Mouse (Mus musculus) left cerebral cortex, postnatal 36 days (tissue): Measurements from ENCODE around the gene Apoe. TPM values are rescaled to one million over a fixed set of nuclear protein-coding genes. Genes with fewer than 3 reads are reported as not detected.

Source experiments
- DNase-seq, 2 experiments: peaks; one replicate each; pipeline ENCODE4 v3.0.0; 2021 to 2022; ENCODE audit warnings: low spot score in 2 of 2, mixed read lengths in 1 of 2
- intact Hi-C: fragments of 180-260 bp; cut with DNase I; formaldehyde crosslinking; loops from one replicate; pipeline ENCODE4 v1.15.1; 2025
- total RNA-seq, 2 experiments: library from RNA; stranded (reverse); gene quantifications; 2 replicates each; pipeline ENCODE4 v1.2.3; 2021

Gene Apoe
- 1,000 to 10,000 TPM; 1,886 to 2,087 TPM for total RNA-seq

DNA sequence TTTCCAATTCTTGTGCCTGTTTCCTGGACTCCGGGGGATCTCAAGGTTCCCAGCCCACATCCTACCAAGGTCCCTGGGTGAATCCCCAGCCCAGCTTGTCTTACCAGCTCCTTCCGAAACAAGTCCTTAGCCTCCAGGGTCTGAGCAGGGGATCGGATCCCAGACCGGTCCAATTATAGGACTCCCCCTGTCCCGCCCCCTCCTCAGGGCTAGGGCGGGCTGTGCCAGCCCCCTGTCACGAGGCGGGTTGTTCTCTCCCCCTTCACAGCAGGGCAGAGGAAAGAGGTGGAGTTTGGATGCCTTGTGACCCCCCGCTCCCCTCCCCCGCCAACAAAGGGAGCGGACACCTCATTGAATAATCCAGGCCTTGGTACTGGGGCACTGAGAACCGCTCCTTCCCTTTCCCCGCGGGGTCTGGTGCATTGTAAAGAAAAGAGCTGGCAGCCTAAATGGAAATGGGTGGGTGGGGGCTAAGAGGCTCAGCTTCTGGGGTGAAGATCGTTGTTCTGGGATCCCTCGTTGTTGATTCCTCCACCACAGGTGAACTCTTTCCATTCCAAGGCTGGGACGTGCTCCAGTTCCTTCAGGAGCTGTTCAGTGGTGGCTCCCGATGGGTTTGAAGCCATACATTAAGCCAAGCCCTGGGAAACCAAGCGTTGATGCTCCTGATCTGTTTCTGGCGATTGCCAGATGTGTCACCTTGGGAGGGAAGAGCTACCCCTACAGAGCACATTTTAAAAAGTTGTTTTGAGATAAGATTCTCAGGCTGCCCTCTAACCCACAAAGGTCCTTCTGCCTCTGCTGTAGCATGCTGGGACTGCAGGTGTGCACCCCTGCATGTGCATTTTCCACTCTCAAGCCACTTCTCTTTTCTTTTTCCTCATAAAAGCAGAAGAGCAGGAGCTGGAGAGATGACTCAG is at the start of gene Apoe:
TSS of gene Apoe (minus strand) at position 282 of the 920 bp plus-strand sequence.
- intact Hi-C loops = no loop called here
- DNase-seq = peak; percentile 50 to 55

DNA sequence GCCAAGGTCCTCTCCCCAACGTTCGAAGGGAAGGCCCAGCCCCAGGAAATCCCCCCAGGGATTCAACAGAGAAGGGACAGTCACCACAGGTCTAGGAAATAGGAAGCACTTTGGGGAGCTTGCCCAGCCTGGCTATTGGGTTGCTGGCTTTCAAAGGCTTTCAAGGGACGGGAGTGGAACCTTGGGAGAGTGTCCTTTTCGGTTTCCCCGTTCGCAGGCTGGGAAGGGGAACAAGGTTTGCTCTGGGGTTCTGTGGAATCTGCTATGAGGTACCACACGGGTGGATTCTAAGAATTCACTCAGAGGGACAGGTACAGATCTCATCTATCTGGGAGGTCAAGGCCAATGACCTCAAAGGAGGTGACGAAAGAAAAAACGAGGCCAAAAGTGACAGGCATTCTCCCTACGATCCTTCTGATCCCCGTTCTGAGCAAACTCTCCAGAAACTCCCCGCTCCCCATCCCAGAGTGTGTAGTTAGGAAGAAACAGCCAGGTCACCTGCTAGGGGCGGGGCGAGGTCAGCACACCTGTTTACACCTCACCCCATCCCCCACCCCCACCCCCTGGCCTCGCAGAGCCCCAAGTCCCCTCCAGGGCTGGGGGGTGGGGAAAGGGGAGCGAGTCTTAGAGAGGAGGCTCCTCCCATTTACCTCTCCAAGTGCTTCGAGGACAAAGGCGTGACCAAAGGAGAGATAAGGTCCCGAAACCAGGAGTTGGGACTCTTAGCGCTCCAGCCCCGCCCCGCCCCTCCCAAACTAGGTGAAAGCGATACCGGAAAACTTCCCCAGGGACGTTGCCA is 48.6 kb upstream of the Apoe start:
- intact Hi-C loops = no loop called here
- no peak for DNase-seq

DNA sequence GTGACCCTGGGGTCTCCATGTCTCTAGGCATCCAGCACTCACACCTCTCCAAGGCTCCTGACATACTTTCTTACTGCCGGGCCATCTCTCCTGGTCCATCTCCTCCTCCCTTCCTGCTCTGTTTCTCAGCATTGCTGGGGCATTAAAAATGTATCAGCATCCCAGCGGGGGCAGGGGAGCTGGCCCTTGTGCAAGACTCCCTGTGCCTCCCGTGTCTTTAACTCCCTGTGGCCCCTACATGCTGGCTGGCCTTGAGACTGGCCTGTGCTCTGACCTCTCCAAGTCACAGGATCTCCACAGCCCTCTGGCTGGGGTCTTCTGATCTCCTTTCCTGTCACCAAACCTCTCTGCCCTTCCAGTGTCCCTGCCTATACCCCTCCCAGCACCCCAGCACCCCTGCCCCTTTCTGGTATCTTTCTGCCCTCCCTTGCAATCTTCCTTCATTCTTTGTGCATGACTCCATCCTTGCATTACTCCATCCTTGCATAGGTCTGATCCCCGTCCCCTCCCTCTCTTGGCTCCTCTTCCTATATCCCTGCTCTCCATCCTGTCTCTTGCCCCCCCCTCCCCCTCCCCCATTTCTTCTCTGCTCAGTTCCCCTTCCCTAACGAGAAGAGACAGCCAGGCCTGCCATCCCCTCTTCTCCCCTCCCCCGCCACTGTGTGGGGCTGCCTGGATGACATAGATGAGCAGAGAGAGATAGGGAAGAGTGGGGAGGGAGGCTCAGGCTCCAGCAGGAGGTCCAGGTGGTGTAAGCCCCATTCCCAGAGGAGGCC is 47.6 kb upstream of the Apoe start:
- intact Hi-C loops = no loop called here
- no peak for DNase-seq

DNA sequence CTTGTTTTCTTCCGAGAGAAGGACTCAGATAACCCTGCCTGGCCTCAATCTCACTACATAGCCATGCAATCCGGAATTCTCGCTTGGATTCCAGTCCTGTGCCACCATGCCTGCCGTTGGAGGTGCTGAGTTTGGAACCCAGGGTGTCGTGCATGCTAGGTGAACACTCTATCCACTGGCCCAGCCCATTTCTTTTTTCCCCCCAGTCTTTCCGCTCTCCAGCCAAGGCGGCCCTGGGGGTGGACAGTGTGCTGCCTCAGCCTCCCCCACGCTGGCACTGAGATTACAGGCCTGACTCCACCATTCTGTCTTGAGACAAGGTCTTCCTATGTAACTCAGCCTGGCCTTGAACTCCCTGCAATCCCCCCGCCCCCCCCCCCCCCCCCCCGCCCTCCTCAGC is 47.0 kb upstream of the Apoe start:
- DNase-seq = no peak
- intact Hi-C loops = no loop called here

DNA sequence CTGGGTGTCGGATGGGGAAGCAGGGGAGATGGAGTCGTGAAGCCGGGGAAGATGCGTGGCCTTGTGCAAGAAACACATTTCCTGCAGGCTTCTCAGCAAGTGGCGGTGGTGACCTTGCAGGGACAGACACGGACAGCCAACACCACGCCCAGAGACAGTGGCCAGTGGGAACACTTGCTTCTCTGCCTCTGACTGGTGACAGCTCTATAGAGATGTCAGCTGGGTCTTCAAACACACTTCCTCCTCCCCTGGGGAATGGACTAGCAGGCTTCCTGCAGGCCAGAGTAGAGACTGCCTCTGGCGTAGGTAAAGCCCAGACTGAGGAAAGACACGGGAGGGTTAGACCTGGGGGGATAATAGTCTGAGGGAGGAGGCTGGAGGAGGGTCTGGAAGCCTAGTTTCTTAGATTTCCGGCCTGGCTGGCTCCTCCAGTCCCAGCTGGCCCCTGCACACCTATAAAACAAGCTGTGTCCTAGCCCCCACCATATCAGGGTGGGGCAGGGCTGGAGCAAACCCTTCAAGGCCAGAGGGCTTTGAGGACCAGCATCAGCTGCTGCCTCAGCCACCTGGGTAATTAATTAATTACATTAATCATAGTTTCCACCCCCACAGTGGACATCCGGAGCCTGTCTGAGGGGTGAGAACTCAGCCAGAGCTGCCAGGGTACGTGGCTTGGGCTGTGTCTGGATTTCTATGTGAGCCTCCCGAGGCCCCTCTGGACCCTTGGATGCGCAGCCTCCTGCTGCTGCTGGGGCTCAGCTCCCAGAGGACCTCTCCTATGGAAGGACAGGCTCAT is 45.8 kb upstream of the Apoe start:
- intact Hi-C loops = no loop called here
- no peak for DNase-seq

DNA sequence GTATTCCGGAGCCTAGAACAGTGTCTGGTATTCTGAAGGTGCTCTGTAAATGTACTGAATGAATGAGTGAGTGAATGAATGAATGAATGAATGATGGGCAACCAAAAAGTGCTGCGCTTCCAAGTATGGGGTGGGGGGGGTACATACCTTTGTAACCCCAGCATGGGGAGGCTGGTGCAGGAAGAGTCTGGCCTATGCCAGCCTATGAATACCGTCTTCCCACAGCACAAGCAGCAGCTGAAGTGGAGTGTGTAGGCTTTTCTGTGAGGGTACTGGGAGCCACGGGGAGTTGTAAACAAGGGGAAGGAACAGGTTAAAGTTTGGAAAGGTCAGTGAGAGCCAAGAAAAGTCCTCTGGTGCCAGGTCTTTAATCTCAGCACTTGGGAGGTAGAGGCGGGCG is 44.8 kb upstream of the Apoe start:
- intact Hi-C loops = no loop called here
- DNase-seq = no peak

DNA sequence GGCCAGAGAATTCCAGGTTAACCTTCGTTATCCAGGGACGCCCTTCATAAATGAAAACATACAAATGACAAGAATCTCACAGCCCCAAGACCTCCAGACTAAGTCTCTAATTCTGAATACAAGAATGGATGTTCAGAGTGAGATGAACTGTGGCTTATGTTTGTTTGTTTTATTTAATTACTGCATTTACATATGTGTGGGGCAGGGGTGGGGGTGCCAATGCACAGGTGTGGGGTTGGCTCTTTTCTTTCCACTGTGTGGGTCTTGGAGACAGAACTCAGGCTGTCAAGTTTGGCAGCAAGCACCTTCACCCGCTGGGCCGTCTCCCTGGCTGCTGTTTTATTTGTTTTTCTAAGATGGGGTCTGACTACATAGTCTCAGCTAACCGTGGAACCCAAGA is 43.5 kb upstream of the Apoe start:
- intact Hi-C loops = no loop called here

DNA sequence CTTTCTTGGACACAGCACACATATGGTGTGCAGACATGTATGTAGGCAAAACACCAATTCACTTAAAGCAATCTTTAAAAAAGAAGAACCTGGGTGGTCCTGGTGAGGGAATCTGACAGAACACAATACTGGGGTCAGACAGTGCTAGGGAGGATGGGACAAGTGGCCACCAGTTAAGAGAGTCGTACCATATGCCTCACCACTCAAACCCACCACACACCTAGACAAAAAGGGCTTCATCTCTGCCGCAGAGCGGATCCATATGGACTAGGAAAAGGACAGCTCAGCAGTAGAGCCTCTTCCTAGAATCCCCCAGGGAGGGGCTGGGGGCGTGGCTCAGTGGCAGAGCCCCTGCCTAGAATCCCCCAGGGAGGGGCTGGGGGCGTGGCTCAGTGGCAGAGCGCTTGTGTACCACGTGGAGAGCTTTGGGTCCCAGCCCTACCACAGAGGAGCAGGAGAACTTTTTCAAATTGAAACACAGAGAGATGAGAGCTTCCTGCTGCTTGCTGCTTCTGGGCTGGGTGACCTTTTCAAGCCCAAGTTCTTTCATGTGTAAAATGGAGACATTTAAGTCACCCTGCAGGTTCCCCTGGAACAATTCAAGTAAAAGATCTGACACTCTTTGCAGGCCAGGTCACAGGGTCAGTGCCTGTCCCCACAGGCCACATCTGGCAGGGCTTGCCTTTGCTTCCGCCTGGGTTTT is 42.5 kb upstream of the Apoe start:
- intact Hi-C loops = no loop called here
- no peak for DNase-seq

More for the DNA sequence above, 43.5 kb upstream of the Apoe start:
- DNase-seq = no peak

DNA sequence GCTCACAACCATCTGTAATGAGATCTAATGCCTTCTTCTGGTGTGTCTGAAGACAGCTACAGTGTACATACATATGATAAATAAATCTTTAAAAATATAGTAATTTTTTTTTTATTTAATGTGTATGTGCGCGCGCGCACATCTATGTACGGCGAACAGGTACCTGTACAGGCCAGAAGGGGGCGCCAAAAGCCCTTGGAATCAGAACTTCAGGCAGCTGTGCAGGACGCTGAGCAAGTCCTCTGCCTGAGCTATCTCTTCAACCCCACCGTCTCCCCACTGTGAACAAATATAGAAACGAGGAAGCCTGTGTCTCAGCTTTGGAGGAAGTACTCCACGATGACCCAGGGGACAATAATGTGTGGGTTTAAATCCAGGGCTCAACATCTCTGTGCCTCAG is 41.3 kb upstream of the Apoe start:
- DNase-seq = no peak
- intact Hi-C loops = no loop called here

DNA sequence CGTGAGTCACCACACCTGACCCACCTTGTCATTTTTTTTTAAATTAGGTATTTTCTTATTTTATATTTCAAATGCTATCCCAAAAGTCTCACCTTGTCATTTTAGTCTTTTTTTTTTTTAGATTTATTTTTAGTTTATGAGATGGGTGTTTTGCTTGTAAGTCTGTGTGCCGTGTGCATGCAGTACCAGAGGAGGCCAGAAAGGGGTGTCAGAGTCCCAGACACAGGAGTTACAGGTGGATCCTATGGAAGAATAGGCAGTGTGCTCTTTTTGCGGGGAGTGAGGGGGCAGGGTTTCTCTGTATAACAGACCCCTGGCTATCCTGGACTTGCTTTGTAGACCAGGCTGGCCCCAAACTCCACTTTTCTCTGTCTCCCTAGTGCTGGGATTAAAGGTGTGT is 39.8 kb upstream of the Apoe start:
- intact Hi-C loops = no loop called here
- no peak for DNase-seq

DNA sequence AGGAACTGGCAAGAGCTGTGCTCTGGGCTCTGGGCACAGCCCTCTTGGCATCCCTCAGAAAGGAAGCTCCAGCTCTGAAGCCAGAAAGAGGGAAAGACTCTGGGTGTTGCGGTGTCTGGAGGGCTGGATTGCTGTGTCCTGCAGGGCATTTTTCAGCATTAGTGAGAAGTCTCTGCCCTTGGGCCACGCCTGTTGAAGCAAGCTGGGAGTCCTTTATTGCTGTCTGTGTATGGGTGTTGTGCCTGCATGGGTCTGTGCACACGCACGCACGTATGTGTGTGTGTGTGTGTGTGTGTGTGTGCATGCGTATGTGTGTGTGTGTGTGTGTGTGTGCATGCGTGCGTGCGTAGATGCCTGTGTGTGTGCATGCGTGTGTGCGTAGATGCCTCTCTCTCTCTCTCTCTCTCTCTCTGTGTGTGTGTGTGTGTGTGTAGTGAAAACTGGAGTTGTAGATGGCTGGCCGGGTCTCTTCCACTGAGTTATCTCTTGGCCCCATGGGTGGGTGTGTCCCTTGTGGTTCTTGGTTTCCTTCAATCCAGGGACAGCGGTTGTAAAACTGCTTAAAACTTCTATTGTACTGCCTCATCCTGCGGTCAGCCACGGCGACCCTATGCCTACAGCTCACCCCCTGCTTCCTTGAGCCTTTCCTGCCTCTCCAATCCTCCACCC is 37.5 kb upstream of the Apoe start:
- no peak for DNase-seq
- intact Hi-C loops = no loop called here

DNA sequence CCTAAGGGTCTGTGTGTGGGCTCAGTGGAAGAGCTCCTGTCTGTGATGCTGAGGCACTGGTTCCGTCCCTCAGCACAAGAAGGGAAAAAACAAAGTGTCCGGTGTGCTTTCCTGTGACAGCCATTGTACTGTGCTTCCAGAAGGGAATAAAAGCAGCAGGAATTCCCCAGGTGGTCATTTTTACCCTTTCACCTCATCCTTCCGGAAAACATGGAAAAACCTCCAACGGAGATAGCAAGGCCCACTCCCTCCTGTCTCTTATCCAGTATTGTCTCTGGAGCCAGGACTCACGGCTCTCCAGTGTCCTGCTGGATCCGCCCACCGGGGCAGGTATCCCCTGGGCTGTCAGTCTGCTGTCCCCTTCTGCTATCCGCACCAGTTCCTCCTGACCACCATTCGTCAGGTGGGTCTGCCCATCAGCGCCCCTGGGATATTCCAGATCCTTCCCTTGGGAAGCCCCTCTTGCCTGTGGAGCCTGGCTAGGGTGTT is 35.2 kb upstream of the Apoe start:
- no peak for DNase-seq
- intact Hi-C loops = no loop called here

DNA sequence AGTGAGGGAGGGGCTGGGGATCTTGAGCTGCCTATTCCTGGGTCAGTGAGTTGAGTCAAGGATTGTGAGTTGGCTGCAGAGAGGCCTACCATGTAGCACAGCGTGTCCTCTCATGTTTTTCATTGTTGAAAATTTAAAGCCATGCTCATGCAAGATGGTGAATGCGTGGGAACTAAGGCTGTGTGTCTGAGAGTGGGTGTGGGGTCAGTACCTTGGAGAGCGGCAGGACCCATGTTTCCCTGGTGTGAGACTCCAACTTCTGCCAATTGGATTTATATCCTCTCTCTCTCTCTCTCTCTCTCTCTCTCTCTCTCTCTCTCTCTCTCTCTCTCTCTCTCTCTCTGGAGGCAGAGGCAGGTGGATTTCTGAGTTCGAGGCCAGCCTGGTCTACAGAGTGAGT is 27.6 kb upstream of the Apoe start:
- intact Hi-C loops = no loop called here
- no peak for DNase-seq

DNA sequence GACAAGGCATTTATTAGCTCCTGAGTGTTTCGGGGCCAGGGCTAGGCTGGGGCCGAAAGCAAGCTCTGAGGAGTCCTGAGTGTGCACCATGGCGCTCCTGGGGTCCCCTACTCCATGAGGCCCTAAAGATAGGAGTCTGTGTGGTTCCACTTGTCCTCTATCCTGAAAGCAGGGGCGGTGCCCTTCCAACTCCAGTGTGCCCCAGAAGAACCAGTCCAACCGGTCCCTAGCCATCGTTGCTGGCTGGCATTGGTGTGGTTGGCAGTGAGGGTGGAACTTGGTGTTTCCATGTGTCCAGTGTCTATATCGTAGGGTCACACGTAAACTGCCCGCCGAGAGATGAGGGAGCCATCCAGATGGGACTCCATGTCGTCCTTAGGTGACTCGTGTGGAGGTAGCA is 25.2 kb upstream of the Apoe start:
- no peak for DNase-seq
- intact Hi-C loops = no loop called here

DNA sequence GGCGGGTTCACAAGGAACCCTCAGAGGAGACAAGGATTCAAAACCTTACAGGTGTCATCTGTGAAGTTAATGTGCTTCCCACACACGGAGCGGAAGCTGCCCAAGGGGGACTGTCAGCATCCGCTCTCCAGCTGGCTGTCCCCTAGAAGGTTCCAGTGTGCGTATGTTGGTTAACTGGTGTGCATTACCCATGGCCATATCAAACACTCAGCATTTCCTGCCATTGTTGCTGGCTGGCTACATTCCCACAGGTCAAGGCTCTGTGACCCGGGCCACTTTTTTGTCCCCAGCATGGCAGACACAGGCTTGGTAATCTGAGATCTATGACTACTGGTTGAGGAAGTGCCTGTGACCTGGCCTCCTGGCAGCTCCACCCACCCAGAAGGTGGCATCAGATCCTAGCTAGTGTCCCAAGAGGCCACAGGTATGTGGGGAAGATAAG is 23.8 kb upstream of the Apoe start:
- no peak for DNase-seq
- intact Hi-C loops = no loop called here

DNA sequence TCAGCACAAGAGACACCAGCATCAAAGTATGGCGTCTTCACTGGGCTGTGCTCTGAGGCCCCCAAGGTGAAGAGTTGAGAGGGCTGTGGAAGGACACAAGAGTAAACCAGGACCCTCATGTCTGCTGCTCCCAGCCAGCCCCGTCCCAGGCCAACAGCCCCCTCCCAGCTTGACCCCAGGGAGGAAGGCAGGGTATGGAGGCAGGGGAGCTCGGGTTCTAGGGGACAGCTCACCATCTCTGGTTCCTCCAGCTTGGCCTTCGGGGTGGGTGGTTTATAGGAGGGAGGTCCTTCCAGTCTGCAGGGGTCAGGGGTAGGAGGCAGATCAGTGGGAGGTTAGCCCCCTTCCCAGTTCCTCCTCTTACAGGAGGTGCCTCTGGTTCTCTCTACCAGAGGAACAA is 20.2 kb upstream of the Apoe start:
- no peak for DNase-seq
- intact Hi-C loops = no loop called here

DNA sequence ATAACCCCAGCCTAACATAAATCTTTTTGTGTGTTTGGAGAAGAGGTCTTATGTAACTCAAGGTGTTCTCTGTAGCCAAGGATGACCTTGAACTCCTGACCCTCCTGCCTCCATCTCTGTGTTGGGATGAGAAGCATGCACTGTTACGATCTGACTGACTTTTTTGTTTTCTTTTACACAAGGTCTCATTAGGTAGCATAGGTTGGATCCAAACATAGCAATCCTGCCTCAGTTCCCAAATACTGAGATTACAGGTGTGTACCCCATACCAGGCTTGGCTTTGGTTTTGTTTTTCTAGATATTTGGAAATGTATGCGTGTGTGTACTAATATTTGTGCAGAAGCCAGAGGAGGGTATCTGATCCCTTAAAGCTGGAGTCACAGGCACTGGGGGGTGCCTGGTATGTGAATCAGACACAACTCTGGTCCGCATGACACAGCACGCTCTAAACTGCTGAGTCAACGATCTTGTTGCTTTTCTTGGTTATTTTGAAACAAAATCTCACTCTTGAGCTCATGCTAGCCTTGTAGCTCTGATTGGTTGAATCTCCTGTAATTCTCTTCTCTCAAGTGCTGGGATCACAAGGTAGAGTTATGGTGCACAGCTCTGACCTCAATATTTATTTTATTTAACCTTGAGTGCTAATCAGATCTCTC is 19.4 kb upstream of the Apoe start:
- intact Hi-C loops = no loop called here
- no peak for DNase-seq

DNA sequence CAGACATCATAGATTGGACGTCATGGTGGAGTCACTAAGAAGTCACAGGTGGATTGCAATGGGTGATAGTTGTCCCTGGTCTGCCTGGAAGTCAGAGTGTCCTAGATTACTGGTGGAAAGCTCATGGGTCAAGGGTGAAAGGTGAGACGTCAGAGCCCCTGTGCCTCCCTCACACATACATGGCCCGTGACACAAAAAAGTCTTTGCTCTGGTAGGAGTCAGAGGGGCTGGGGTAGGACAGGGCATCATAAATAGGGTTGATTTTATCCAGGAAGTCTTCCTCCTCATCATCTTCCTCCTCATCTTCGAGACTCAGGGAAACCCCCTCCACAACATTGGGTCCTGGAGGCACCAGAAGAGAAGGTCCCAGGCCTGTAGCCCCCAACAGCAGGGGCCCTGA is 18.4 kb upstream of the Apoe start:
- intact Hi-C loops = no loop called here
- no peak for DNase-seq
